Mouse (Mus musculus) embryonic facial prominence, embryonic 14.5 days (tissue): ENCODE data around the gene Ubap2. TPM values are rescaled to one million over a fixed set of nuclear protein-coding genes. Genes with fewer than 3 reads are reported as not detected.
A peak's percentile ranks its signal among the peaks of the same experiment; 100 is the strongest.

Source experiments
- ATAC-seq: fragments of 200-750 bp; cut with Nextera tagmentation; 2 replicates; pipeline ENCODE4 v1.8.0; 2017; ENCODE audit warnings: low read depth, moderate number of reproducible peaks, moderate TSS enrichment
- DNase-seq: peaks from one replicate; pipeline ENCODE4 v3.0.0-alpha.2; 2015; ENCODE audit warnings: low spot score
- H3K27ac ChIP-seq: fragments of 300-500 bp; sonication (generic); replicated peaks from 2 replicates; pipeline ENCODE4 v1.5.1; 2014; ENCODE audit warnings: low read depth, mild to moderate bottlenecking, low read length, moderate library complexity
- H3K27me3 ChIP-seq: fragments of 300-500 bp; sonication (generic); replicated peaks from 2 replicates; pipeline ENCODE4 v1.6.1; 2014; ENCODE audit warnings: low read length; ENCODE audit not compliant: control insufficient read depth, insufficient read depth
- H3K36me3 ChIP-seq: fragments of 300-500 bp; sonication (generic); 2 replicates; pipeline ENCODE4 v1.6.1; 2014; ENCODE audit warnings: low read length, mixed read lengths; ENCODE audit not compliant: control insufficient read depth, insufficient read depth
- H3K4me1 ChIP-seq: fragments of 300-500 bp; sonication (generic); 2 replicates; pipeline ENCODE4 v1.6.1; 2014; ENCODE audit warnings: antibody characterized with exemption, low read length; ENCODE audit not compliant: control insufficient read depth, insufficient read depth
- H3K4me2 ChIP-seq: fragments of 300-500 bp; sonication (generic); 2 replicates; pipeline ENCODE4 v1.6.1; 2014; ENCODE audit warnings: low read depth, mild to moderate bottlenecking, low read length, moderate library complexity, mixed read lengths
- H3K4me3 ChIP-seq: fragments of 300-500 bp; sonication (generic); 2 replicates; pipeline ENCODE4 v1.5.1; 2014; ENCODE audit warnings: low read depth, mild to moderate bottlenecking, low read length
- H3K9ac ChIP-seq: fragments of 300-500 bp; sonication (generic); 2 replicates; pipeline ENCODE4 v1.6.1; 2014; ENCODE audit warnings: low read depth, mild to moderate bottlenecking, low read length, moderate library complexity, mixed read lengths
- H3K9me3 ChIP-seq: fragments of 300-500 bp; sonication (generic); 2 replicates; pipeline ENCODE4 v1.6.1; 2016; ENCODE audit warnings: low read length; ENCODE audit not compliant: control insufficient read depth
- WGBS: fragments of 180-500 bp; shearing (Covaris S2); extraction: QIAGEN DNeasy Blood & Tissue Kit; methylation state at CpG from one replicate; pipeline ENCODE4 v1.1.7; 2014; 5-methylcytosine and 5-hydroxymethylcytosine counted together
- polyA plus RNA-seq: library from polyadenylated mRNA; unstranded; fragments of >200 nt; fragmentation: Nextera tagmentation; extraction: Ambion mirVana; gene quantifications from 2 replicates; pipeline ENCODE4 v1.2.1, GENCODE M21; 2014

Ubap2 gene
- polyA plus RNA-seq, result 62.4 and 62.7 TPM in 2 replicates

DNA sequence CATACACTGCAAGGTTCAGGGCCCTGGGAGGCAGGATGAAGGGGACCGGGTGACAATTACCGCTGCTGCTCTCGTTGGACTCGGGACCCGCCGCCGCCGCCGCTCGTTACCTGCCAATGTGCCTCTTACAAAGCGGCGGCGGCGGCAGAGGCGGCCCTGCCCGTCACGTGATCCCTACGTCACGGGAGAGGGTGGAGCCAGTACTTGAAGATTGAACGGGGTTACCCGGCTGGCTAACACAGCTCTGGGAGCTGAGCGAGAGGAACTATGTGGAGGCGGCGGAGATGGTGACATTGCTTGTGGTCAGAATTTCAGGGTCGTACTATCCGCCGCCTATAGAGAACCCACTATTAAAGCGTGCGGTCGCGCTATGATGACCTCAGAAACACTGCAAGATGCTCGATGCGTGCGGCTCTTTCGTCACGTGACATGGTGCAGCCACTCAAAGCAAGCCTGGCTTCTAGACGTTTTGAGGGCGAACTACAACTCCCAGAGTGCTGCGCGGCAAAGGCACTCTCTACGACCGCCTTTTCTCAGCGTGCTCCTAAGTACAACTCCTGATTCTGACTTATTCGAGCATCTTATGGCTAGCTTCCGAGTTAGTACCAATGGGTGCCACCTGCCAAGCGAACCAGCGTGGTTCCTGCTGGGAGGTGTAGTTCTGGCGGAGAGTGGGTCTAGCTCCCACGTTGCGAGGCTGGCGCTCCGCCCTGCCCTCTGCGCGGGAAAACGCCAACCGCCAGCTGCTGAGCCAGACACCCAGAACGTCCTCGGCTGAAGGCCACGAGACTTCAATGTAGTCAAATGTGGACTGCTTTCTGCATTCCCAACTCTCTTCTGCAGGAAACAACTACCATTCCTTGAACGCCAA is at the start of gene Ubap2:
Ubap2 (minus strand) TSS at position 165 of the 871 bp plus-strand sequence.
- H3K4me1 ChIP-seq, result peaks cover 19% of the 10 kb centered on the region
- peak; percentile 100 for DNase-seq
- ATAC-seq, result peak; percentile 98
- no peaks in the 10 kb centered on the region for H3K9me3 ChIP-seq
- H3K27me3 ChIP-seq, result no peaks in the 10 kb centered on the region
- H3K4me2 ChIP-seq, result peak within 1 kb of the TSS; percentile 74
- under 1% methylated on average over 45 of the region's 60 CpGs for WGBS
- 0 out of 2 replicates have a peak, but pooled peaks cover 10% of the 10 kb centered on the region for H3K36me3 ChIP-seq
- peak within 1 kb of the TSS; percentile 94 for H3K27ac ChIP-seq
- peak within 1 kb of the TSS; percentile 95 for H3K9ac ChIP-seq
- H3K4me3 ChIP-seq, result peak within 1 kb of the TSS; percentile 90

GRCm38 (mm10) chr4:41320971-41321370 is 46.0 kb upstream of the Ubap2 start:
- ATAC-seq, result no peak

DNA sequence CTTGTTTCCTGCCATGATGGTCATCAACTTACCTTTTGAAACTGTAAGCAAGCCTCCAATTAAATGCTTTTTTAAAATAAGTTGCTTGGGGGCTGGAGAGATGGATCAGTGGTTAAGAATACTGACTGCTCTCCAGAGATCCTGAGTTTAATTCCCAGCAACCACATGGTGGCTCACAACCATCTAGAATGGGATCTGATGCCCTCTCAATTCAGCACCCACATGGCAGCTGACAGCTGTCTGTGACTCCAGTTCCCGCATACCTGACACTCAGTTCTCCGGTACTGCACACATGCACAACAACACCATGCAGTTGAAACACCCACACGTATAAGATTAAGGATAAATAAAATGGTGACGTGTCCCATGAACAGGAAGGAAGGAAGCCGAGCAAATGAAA is 43.3 kb upstream of the Ubap2 start:
- ATAC-seq (no peak), DNase-seq (no peak)
- H3K27me3 ChIP-seq, result no peaks in the 10 kb centered on the region
- H3K4me2 ChIP-seq, result no peak overlapping the region
- WGBS, result 86% methylated on average over 5 of the region's 5 CpGs
- no peaks in the 10 kb centered on the region for H3K36me3 ChIP-seq
- no peak overlapping the region for H3K9ac ChIP-seq
- no peak overlapping the region for H3K27ac ChIP-seq
- no peaks in the 10 kb centered on the region for H3K9me3 ChIP-seq
- peaks cover 11% of the 10 kb centered on the region; the same call in 1 of the 2 replicates for H3K4me1 ChIP-seq
- H3K4me3 ChIP-seq, result no peak overlapping the region

More at GRCm38 (mm10) chr4:41320971-41321370, 46.0 kb upstream of the Ubap2 start:
- Histone ChIP-seq H3K27ac (no peak overlapping the region), H3K27me3 (no peaks in the 10 kb centered on the region), H3K9ac (no peak overlapping the region), H3K36me3 (no peaks in the 10 kb centered on the region), H3K4me2 (no peak overlapping the region), H3K9me3 (no peaks in the 10 kb centered on the region), H3K4me1 (no peaks in the 10 kb centered on the region), H3K4me3 (no peak overlapping the region)
- DNase-seq, result no peak
- 74% methylated on average over 4 of the region's 4 CpGs for WGBS

DNA sequence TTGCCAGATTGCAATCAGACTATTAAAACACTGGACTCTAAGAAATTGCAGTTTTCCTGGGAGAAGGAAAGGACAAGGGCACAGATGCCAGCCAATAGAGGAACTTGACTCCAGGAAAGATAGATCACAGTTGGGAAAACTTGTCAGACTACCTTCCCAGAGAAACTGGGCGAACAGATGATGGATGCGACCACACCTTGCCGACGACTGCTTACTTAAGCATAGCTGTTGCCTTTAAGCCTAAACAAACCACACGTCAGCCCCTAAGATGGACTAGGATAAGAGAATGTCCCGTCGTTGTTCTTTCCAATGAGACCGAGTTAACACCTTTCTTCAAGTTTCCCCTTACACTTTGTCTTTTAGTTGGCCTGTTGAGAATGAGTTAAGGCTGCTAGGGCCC is 40.2 kb upstream of the Ubap2 start:
- H3K27ac ChIP-seq, result peak overlapping the region; percentile 98
- peak overlapping the region; percentile 98 for H3K9ac ChIP-seq
- peaks cover 12% of the 10 kb centered on the region; the same call in 1 of the 2 replicates for H3K4me1 ChIP-seq
- WGBS, result 54% methylated on average over 8 of the region's 8 CpGs
- DNase-seq, result peak; percentile 29
- H3K27me3 ChIP-seq, result no peaks in the 10 kb centered on the region
- H3K4me2 ChIP-seq, result peak overlapping the region; percentile 91
- H3K4me3 ChIP-seq, result peak overlapping the region; percentile 100
- ATAC-seq, result no peak
- H3K36me3 ChIP-seq, result peaks cover 25% of the 10 kb centered on the region
- H3K9me3 ChIP-seq, result no peaks in the 10 kb centered on the region

- Histone ChIP-seq H3K9me3 (no peaks in the 10 kb centered on the region), H3K4me3 (peak within 1 kb of the TSS; percentile 100), H3K4me2 (peak within 1 kb of the TSS; percentile 91), H3K27ac (peak within 1 kb of the TSS; percentile 98), H3K9ac (peak within 1 kb of the TSS; percentile 98), H3K27me3 (no peaks in the 10 kb centered on the region), H3K4me1 (peaks cover 12% of the 10 kb centered on the region; the same call in 1 of the 2 replicates), H3K36me3 (peaks cover 32% of the 10 kb centered on the region)
- ATAC-seq (peak; percentile 98), DNase-seq (peak; percentile 99)
- under 1% methylated on average over 58 of the region's 70 CpGs for WGBS
Observed at GRCm38 (mm10) chr4:41314141-41315129, 39.5 kb upstream of the Ubap2 start, which contains the start of gene Dcaf12. Dcaf12 (minus strand) TSS chr4:41314889.

GRCm38 (mm10) chr4:41313722-41314121 is 38.8 kb upstream of the Ubap2 start:
- WGBS, result 11% methylated on average over 14 of the region's 14 CpGs
- Histone ChIP-seq H3K36me3 (peaks cover 39% of the 10 kb centered on the region), H3K27me3 (no peaks in the 10 kb centered on the region), H3K4me3 (peak overlapping the region; percentile 100), H3K4me1 (peaks cover 12% of the 10 kb centered on the region; the same call in 1 of the 2 replicates), H3K9ac (peak overlapping the region; percentile 98), H3K9me3 (no peaks in the 10 kb centered on the region), H3K27ac (peak overlapping the region; percentile 98), H3K4me2 (peak overlapping the region; percentile 91)
- DNase-seq (no peak), ATAC-seq (no peak)

DNA sequence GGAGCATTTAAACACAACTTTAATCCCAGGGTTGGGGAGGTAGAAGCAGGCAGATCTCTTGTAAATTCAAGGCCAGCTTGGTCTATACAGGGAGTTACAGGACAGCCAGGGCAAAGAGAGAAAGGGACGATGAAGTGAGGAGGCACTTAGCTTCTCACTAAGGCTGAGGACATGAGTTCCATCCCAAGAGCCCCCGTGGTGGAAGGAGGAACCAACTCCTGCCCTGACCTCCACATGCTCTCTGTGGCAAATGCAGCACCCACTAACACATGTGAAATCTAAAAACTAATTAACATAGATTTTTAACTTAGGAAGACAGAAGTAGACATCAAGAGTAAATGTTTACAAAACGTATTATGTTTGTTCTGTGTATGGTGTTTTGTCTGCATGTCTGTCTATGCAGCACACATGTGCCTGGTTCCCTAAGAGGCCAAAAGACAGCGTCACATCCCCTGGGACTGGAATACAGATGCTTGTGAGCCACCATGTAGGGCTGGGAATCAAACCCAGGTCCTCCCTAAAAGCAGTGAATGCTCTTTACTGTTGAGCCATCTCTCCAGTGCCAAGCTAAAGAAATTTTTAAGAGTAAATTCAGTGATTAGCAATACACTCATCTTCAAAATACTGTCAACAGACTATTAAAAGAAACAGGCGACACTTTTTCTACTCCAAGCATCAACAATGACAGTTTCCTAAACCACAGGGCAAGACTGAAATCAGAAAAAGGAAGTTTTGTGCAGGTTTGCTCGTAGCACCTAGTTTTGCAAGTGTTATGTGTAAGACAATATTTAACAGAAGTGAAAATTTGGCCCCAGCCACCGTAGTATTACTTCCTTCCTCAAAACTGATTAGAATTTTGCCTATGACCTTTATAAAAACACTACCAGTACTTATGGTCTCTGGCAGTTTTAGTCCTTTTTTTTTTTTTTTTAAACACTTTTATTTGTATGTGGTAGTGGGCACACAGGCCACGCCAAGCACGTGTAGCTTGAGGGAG is 35.9 kb upstream of the Ubap2 start:
- DNase-seq, result no peak
- peaks cover 56% of the 10 kb centered on the region for H3K36me3 ChIP-seq
- no peaks in the 10 kb centered on the region for H3K9me3 ChIP-seq
- no peaks in the 10 kb centered on the region for H3K27me3 ChIP-seq
- H3K4me3 ChIP-seq, result no peak overlapping the region
- H3K9ac ChIP-seq, result no peak overlapping the region
- WGBS, result 91% methylated on average over 9 of the region's 9 CpGs
- peaks cover 12% of the 10 kb centered on the region; the same call in 1 of the 2 replicates for H3K4me1 ChIP-seq
- H3K27ac ChIP-seq, result no peak overlapping the region
- no peak overlapping the region for H3K4me2 ChIP-seq
- ATAC-seq, result no peak
